Mouse (Mus musculus) stomach, postnatal 0 days (tissue): ENCODE results near the gene Tma7. TPM values are rescaled to one million over a fixed set of nuclear protein-coding genes. Genes with fewer than 3 reads are reported as not detected.
A peak's percentile ranks its signal among the peaks of the same experiment; 100 is the strongest.

Experiments
- ATAC-seq: fragments of 200-750 bp; cut with Nextera tagmentation; 2 replicates; pipeline ENCODE4 v1.8.0; 2017; ENCODE audit not compliant: low FRiP score, low TSS enrichment
- DNase-seq: peaks from one replicate; pipeline ENCODE4 v3.0.0-alpha.2; 2016; ENCODE audit warnings: low spot score
- H3K27ac ChIP-seq: fragments of 300-500 bp; sonication (generic); replicated peaks from 2 replicates; pipeline ENCODE4 v1.5.1; 2014; ENCODE audit warnings: mild to moderate bottlenecking, control low read depth
- H3K27me3 ChIP-seq: fragments of 300-500 bp; sonication (generic); 2 replicates; pipeline ENCODE4 v1.6.1; 2014; ENCODE audit warnings: low read length; ENCODE audit not compliant: control insufficient read depth, insufficient read depth
- H3K36me3 ChIP-seq: fragments of 300-500 bp; sonication (generic); 2 replicates; pipeline ENCODE4 v1.6.1; 2014; ENCODE audit warnings: low read length, mixed read lengths; ENCODE audit not compliant: control insufficient read depth, insufficient read depth
- H3K4me1 ChIP-seq: fragments of 300-500 bp; sonication (generic); replicated peaks from 2 replicates; pipeline ENCODE4 v1.6.1; 2014; ENCODE audit warnings: antibody characterized with exemption; ENCODE audit not compliant: control insufficient read depth, insufficient read depth
- H3K4me2 ChIP-seq: fragments of 300-500 bp; sonication (generic); replicated peaks from 2 replicates; pipeline ENCODE4 v1.6.1; 2014; ENCODE audit warnings: low read depth, mild to moderate bottlenecking, control low read depth, moderate library complexity
- H3K4me3 ChIP-seq: fragments of 300-500 bp; sonication (generic); 2 replicates; pipeline ENCODE4 v1.5.1; 2014; ENCODE audit warnings: low read depth, low read length, control low read depth
- H3K9ac ChIP-seq: fragments of 300-500 bp; sonication (generic); 2 replicates; pipeline ENCODE4 v1.6.1; 2014; ENCODE audit warnings: mild to moderate bottlenecking, low read length, control low read depth, mixed read lengths
- H3K9me3 ChIP-seq: fragments of 300-500 bp; sonication (generic); 2 replicates; pipeline ENCODE4 v1.6.1; 2016; ENCODE audit warnings: low read length; ENCODE audit not compliant: control insufficient read depth
- CTCF ChIP-seq: IDR thresholded peaks from 2 replicates; pipeline ENCODE4 v1.5.1; 2016; ENCODE audit warnings: antibody characterized with exemption, low read depth, mild to moderate bottlenecking, moderate library complexity
- EP300 ChIP-seq: optimal IDR thresholded peaks from 2 replicates; pipeline ENCODE3; 2016; ENCODE audit warnings: antibody characterized with exemption
- WGBS: fragments of 180-500 bp; shearing (Covaris S2); extraction: QIAGEN DNeasy Blood & Tissue Kit; methylation state at CpG from one replicate; pipeline ENCODE4 v1.1.7; 2014; 5-methylcytosine and 5-hydroxymethylcytosine counted together
- polyA plus RNA-seq: library from polyadenylated mRNA; unstranded; fragments of >200 nt; fragmentation: Nextera tagmentation; extraction: Ambion mirVana; gene quantifications from 2 replicates; pipeline ENCODE4 v1.2.1, GENCODE M21; 2015

The Tma7 gene
- polyA plus RNA-seq, 1 experiment from 2014 or later = 424 TPM

GRCm38 (mm10) chr9:109102541-109102940 lies 20.2 kb upstream of the Tma7 start:
- TF ChIP-seq EP300 (no peak), CTCF (no peak)
- no peaks in the 10 kb centered on the region for H3K9me3 ChIP-seq
- no peak overlapping the region for H3K27ac ChIP-seq
- ATAC-seq (no peak), DNase-seq (no peak)
- H3K4me3 ChIP-seq = no peak overlapping the region
- no peaks in the 10 kb centered on the region for H3K27me3 ChIP-seq
- no peak overlapping the region for H3K9ac ChIP-seq
- peaks cover 3% of the 10 kb centered on the region for H3K36me3 ChIP-seq
- no peak overlapping the region for H3K4me2 ChIP-seq
- WGBS = 82% methylated on average over 3 of the region's 3 CpGs
- peaks cover 10% of the 10 kb centered on the region; the same call in 1 of the 2 replicates for H3K4me1 ChIP-seq

DNA sequence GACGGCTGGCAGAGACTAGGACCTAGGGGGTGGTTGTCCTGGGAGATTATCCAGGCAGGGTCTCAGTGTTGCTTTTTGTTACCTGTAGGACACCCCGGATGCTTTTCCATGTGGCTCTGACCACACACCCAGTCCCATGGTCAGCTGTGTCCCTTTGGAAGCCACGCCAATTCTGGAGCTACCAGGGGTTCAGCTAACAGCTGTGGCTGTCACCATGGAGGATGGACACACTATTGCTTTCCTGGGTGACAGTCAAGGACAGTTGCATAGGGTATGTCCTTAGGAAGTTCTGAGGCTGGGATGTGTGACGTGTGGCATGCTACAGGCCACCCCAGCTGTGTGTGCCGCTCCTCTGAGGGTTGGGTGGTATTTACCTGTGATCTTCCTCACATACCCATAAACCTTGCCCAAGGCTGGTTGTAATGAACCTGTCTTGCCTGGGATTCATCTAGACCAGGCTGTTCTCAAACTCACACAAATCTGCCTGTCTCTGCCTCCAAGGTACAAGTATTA lies 19.6 kb upstream of the Tma7 start:
- Histone ChIP-seq H3K27ac (no peak overlapping the region), H3K4me3 (no peak overlapping the region), H3K36me3 (peaks cover 2% of the 10 kb centered on the region), H3K9me3 (no peaks in the 10 kb centered on the region), H3K4me1 (peaks cover 14% of the 10 kb centered on the region; the same call in 1 of the 2 replicates), H3K4me2 (no peak overlapping the region), H3K9ac (no peak overlapping the region), H3K27me3 (no peaks in the 10 kb centered on the region)
- 86% methylated on average over 5 of the region's 5 CpGs for WGBS
- ATAC-seq (no peak), DNase-seq (no peak)
- TF ChIP-seq EP300 (no peak), CTCF (no peak)

- Histone ChIP-seq H3K4me1 (peaks cover 16% of the 10 kb centered on the region; the same call in 1 of the 2 replicates), H3K36me3 (no peaks in the 10 kb centered on the region), H3K9ac (no peak overlapping the region), H3K27ac (no peak overlapping the region), H3K4me3 (no peak overlapping the region), H3K27me3 (no peaks in the 10 kb centered on the region), H3K4me2 (no peak overlapping the region), H3K9me3 (no peaks in the 10 kb centered on the region)
- DNase-seq = no peak
- ATAC-seq = no peak
- 81% methylated on average over 20 of the region's 20 CpGs for WGBS
- TF ChIP-seq CTCF (no peak), EP300 (no peak)
Observed at GRCm38 (mm10) chr9:109100307-109100928, 18.0 kb upstream of the Tma7 start.

DNA sequence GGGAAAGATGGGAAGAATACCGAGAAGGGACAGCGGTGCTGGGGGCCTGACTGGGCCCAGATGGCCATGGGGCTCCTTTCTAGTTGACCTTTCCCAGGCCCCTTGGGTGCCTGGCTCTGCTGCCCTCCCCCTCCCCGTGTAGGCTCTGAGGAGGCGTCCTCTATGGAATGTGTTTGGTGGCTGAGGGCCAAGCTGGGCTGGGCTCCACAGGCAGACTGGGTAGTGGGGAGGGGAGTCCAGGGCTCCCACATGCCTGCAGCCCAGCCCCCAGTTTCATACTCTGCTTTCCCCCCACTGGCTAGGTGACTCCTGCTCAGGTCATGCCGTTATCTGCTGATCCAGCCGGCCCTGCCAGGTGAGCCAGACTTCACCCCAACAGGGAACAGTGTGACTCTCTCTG lies 16.6 kb upstream of the Tma7 start:
- H3K9ac ChIP-seq = no peak overlapping the region; the same call in 1 of the 2 replicates

GRCm38 (mm10) chr9:109098366-109098765 lies 16.0 kb upstream of the Tma7 start:
- 64% methylated on average over 8 of the region's 8 CpGs for WGBS
- H3K4me1 ChIP-seq = peaks cover 20% of the 10 kb centered on the region
- no peaks in the 10 kb centered on the region for H3K9me3 ChIP-seq
- H3K36me3 ChIP-seq = no peaks in the 10 kb centered on the region
- no peak overlapping the region for H3K4me3 ChIP-seq
- ATAC-seq (no peak), DNase-seq (no peak)
- H3K4me2 ChIP-seq = peak overlapping the region; percentile 2; the same call in 1 of the 2 replicates
- H3K27ac ChIP-seq = peak overlapping the region; percentile 96
- no peaks in the 10 kb centered on the region for H3K27me3 ChIP-seq
- no peak overlapping the region for H3K9ac ChIP-seq
- TF ChIP-seq CTCF = no peak
- no peak for TF ChIP-seq EP300

More for the DNA sequence above, 16.6 kb upstream of the Tma7 start:
- Histone ChIP-seq H3K36me3 (no peaks in the 10 kb centered on the region), H3K4me2 (0 out of 2 replicates have a peak overlapping the region, but pooled peaks have one; percentile 2), H3K27ac (0 out of 2 replicates have a peak overlapping the region, but pooled peaks have one; percentile 35), H3K9me3 (no peaks in the 10 kb centered on the region), H3K4me1 (peaks cover 20% of the 10 kb centered on the region), H3K4me3 (no peak overlapping the region), H3K27me3 (no peaks in the 10 kb centered on the region)
- no peak for ATAC-seq
- DNase-seq = peak; percentile 71
- TF ChIP-seq CTCF (no peak), EP300 (no peak)
- 14% methylated on average over 6 of the region's 6 CpGs for WGBS

DNA sequence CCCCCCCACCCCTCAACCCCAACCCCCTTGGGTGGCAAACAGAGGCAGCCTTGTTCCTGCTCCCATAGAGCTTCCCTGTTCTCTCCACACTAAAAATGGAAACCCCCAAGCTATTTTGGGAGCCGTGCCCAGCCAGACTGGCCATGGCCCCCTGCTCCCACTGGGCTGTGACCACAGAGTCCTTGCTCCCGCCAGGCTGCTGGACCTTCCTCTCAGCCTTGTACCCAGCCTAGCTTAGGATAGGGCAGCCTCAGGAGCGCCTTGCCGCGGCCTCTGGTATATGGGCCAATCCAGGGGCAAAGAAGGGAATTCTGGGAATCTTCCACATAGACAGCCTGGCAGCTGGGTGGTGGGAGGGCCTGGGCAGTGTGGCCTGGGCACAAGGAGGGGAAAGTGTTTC lies 15.4 kb upstream of the Tma7 start:
- Histone ChIP-seq H3K4me3 (no peak overlapping the region), H3K9ac (no peak overlapping the region; the same call in 1 of the 2 replicates), H3K27me3 (no peaks in the 10 kb centered on the region), H3K4me2 (peak overlapping the region; percentile 84), H3K27ac (peak overlapping the region; percentile 96), H3K4me1 (peaks cover 20% of the 10 kb centered on the region), H3K36me3 (no peaks in the 10 kb centered on the region), H3K9me3 (no peaks in the 10 kb centered on the region)
- WGBS = 50% methylated on average over 5 of the region's 5 CpGs
- ATAC-seq (no peak), DNase-seq (peak; percentile 33)
- TF ChIP-seq CTCF (no peak), EP300 (no peak)
